Mouse (Mus musculus): ENCODE measurements at regions not wholly inside any gene's neighbourhood (a gene's known extent, or its start where the extent isn't known, plus 50 kb on each side); places are given as distances from the start of the nearest gene placed in this dataset.
A peak's percentile ranks its signal among the peaks of the same experiment; 100 is the strongest.

DNA sequence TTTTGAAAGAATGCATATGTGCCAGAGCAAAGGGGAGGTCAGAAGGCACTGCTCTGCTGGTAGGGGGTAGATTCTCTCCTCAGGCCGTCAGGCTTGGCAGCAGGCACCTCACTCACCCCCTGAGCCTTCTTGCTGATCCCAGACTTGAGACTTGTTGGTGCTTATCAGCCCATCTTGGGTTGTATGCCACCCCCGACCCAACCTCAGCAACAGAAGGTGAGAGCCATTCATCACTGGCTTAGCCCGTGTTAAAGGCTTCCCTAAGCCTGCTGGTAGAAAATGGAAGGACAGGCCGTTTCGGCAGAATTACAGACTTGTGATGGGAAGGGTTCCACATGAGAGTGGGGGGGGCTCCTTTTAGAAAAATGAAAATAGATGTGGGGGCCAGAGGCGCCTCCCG, 187.3 kb upstream of the Rpl38 start:
- Histone ChIP-seq H3K27me3 (peaks cover 13% of the 10 kb centered on the region), H3K4me2 (replicated peaks) (no peak overlapping the region), H3K9me3 (replicated peaks) (no peaks in the 10 kb centered on the region), H3K27ac (no peak overlapping the region), H3K4me3 (no peak overlapping the region), H3K9ac (no peak overlapping the region), H3K4me1 (peaks cover 22% of the 10 kb centered on the region), H3K36me3 (no peaks in the 10 kb centered on the region)
- WGBS = 72% methylated on average over 7 of the region's 7 CpGs
- no peak for ATAC-seq (ENCODE audit: low FRiP score)

DNA sequence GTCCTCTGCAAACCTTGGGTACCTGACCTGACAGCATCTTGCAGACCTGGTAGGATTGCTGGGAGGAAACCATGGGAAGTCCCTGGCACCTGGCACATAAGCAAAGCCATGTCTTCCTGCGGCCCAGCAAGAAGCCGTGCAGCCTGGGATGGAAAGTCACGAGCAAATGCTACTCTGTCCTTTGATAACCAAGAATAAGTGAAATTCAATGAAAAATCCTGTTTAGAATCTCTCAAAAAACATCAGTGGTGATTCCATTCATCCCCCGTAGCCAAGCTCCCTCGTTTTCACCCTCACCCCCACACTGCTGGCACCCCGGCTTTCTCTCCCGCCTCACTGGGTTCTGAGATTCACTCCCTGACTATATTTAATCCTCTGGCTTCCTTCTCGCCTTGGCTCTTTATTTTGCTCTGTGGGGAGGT, 188.2 kb upstream of the Rpl38 start:
- peaks cover 26% of the 10 kb centered on the region for H3K4me1 ChIP-seq
- no peak for ATAC-seq (ENCODE audit: low FRiP score)
- 80% methylated on average over 8 of the region's 8 CpGs for WGBS

GRCm38 (mm10) chr11:114478736-114479135, 189.6 kb upstream of the Rpl38 start:
- no peak overlapping the region for H3K4me3 ChIP-seq
- H3K9me3 ChIP-seq (replicated peaks) = no peaks in the 10 kb centered on the region
- H3K9ac ChIP-seq = no peak overlapping the region
- H3K4me2 ChIP-seq (replicated peaks) = peak overlapping the region; percentile 24
- H3K27ac ChIP-seq = no peak overlapping the region
- WGBS = 20% methylated on average over 7 of the region's 7 CpGs
- no peaks in the 10 kb centered on the region for H3K36me3 ChIP-seq
- H3K27me3 ChIP-seq = peaks cover 19% of the 10 kb centered on the region
- H3K4me1 ChIP-seq = peaks cover 15% of the 10 kb centered on the region
- ATAC-seq (ENCODE audit: low FRiP score) = no peak

More for the DNA sequence above, 188.2 kb upstream of the Rpl38 start:
- peaks cover 13% of the 10 kb centered on the region for H3K27me3 ChIP-seq
- no peak overlapping the region for H3K4me2 ChIP-seq (replicated peaks)
- H3K4me3 ChIP-seq = no peak overlapping the region
- no peak overlapping the region for H3K27ac ChIP-seq
- H3K36me3 ChIP-seq = no peaks in the 10 kb centered on the region
- no peak overlapping the region for H3K9ac ChIP-seq
- H3K9me3 ChIP-seq (replicated peaks) = no peaks in the 10 kb centered on the region

GRCm38 (mm10) chr11:114477365-114477764, 191.0 kb upstream of the Rpl38 start:
- Histone ChIP-seq H3K9me3 (replicated peaks) (no peaks in the 10 kb centered on the region), H3K9ac (no peak overlapping the region), H3K4me2 (replicated peaks) (no peak overlapping the region), H3K36me3 (no peaks in the 10 kb centered on the region), H3K27me3 (peaks cover 17% of the 10 kb centered on the region), H3K4me3 (no peak overlapping the region), H3K4me1 (peaks cover 27% of the 10 kb centered on the region), H3K27ac (no peak overlapping the region)
- WGBS = 71% methylated on average over 3 of the region's 3 CpGs
- no peak for ATAC-seq (ENCODE audit: low FRiP score)

DNA sequence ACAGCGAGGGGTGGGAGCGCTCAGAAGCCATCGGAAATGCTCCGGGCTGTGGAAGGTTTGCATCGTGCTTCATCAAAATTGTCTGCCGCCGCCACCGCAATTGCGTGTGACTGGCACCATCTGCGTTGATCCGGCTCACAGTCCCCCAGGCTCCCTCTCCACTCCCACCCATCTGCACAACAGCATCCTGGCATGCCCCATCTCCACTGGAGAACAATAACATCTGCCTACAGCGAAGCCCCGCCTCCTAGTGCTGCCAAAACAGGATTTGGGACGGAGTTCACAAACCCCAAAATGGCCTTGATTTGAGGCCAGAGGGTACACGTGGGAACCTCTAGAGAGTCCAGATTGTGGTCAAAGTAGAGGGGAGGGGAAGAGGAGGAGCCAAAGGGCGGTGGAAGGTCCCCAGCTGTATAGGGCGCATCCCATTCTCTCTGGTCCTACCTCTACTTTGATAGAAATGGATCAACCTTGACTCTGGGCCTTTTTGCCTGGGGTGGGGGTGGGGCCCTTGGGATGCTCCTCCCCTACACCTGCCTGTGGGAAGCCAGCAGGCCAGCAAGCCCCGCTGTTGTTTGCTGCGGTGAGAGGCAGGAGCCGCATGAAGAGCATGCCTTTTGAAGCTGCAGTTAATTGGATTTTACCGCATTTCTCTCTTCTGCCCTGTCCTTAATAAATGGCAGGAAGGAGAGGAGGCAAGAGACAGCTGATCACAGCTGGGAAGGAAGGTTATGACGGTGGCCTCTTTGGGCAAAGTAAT, 195.6 kb upstream of the Rpl38 start:
- peak; percentile 63 for ATAC-seq (ENCODE audit: low FRiP score)
- no peak overlapping the region for H3K4me3 ChIP-seq
- peak overlapping the region; percentile 69 for H3K27ac ChIP-seq
- peaks cover 17% of the 10 kb centered on the region; the same call in 1 of the 2 replicates for H3K27me3 ChIP-seq
- no peak overlapping the region for H3K9ac ChIP-seq
- no peaks in the 10 kb centered on the region for H3K9me3 ChIP-seq (replicated peaks)
- WGBS = 10% methylated on average over 22 of the region's 22 CpGs
- H3K4me1 ChIP-seq = peaks cover 35% of the 10 kb centered on the region
- no peaks in the 10 kb centered on the region for H3K36me3 ChIP-seq
- H3K4me2 ChIP-seq (replicated peaks) = peak overlapping the region; percentile 7; the same call in 1 of the 2 replicates

DNA sequence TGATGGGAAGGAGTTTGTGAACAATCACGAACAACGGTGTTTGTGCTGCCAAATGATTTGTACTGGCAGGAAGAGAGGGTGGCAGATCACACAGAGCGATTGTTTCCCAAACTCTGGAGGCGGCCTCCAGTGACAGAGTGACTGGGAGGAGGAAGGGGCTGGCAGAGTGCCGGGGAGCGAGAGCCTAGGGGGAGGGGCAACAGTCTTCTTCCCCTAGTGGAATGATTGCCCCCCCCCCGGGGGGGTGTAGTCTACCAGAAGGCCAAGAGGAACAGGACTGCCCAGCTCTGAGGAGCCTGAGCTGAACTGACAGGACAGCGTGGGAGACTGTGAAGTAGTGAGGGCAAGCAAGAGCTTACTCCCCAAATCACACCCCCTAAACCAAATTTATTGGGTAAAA, 199.9 kb upstream of the Rpl38 start:
- no peak overlapping the region for H3K9ac ChIP-seq
- H3K4me3 ChIP-seq = 0 out of 2 replicates have a peak overlapping the region, but pooled peaks have one; percentile 1
- peak overlapping the region; percentile 30; the same call in 1 of the 2 replicates for H3K4me2 ChIP-seq (replicated peaks)
- H3K27ac ChIP-seq = peak overlapping the region; percentile 55
- 4% methylated on average over 8 of the region's 8 CpGs for WGBS
- H3K9me3 ChIP-seq (replicated peaks) = no peaks in the 10 kb centered on the region
- H3K36me3 ChIP-seq = no peaks in the 10 kb centered on the region
- ATAC-seq (ENCODE audit: low FRiP score) = peak; percentile 62
- H3K4me1 ChIP-seq = peaks cover 44% of the 10 kb centered on the region
- H3K27me3 ChIP-seq = peaks cover 16% of the 10 kb centered on the region; the same call in 1 of the 2 replicates

DNA sequence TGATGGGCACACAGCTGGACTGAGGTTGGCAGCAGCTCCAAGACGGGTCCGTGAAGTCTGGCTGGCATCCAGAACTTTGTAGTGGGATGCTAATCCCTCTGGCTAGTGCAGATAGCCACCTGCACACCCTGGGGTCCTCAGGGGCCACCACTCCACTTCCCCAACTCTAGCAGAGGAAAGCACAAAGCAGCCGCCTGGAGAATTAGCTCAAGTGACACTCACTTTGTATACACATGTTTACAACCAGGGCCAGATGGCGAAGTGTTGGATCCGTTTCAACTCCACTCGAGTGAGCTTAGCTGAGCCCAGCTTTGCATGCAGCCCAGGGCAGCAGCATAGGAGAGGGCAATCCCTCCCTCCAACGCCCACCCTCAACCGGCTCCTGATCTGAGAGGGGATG, 200.5 kb upstream of the Rpl38 start:
- H3K4me1 ChIP-seq = peaks cover 38% of the 10 kb centered on the region
- peak overlapping the region; percentile 78 for H3K27ac ChIP-seq

DNA sequence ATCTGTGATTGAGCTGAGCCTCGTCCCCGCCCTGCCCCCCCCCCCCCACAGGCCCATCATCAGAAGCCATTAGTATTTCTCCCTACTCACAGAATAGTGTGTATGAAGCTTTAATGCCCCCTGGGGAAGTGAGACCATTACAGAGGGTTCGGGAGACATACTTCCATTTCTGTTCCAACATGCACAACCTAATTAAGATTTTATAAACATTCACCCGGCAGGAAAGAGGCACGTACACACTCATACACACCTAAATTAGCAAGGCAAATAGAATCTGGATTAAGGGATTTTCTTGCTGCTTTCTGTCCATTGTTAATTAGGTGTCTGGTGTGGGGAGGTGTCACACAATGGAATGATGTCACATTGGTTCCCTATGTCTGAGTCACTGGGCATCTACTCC, 202.8 kb upstream of the Rpl38 start:
- H3K27me3 ChIP-seq = peaks cover 9% of the 10 kb centered on the region; the same call in 1 of the 2 replicates

More for the DNA sequence above, 200.5 kb upstream of the Rpl38 start:
- WGBS = 9% methylated on average over 8 of the region's 8 CpGs
- Histone ChIP-seq H3K9ac (no peak overlapping the region), H3K9me3 (replicated peaks) (no peaks in the 10 kb centered on the region), H3K4me3 (no peak overlapping the region), H3K4me2 (replicated peaks) (peak overlapping the region; percentile 7), H3K27me3 (peaks cover 16% of the 10 kb centered on the region; the same call in 1 of the 2 replicates), H3K36me3 (no peaks in the 10 kb centered on the region)
- peak; percentile 73 for ATAC-seq (ENCODE audit: low FRiP score)

GRCm38 (mm10) chr11:114462755-114463374, 205.5 kb upstream of the Rpl38 start:
- peaks cover 5% of the 10 kb centered on the region; the same call in 1 of the 2 replicates for H3K27me3 ChIP-seq
- H3K27ac ChIP-seq = no peak overlapping the region
- no peak overlapping the region for H3K4me2 ChIP-seq (replicated peaks)
- no peak overlapping the region for H3K9ac ChIP-seq
- no peaks in the 10 kb centered on the region for H3K36me3 ChIP-seq
- ATAC-seq (ENCODE audit: low FRiP score) = no peak
- 30% methylated on average over 6 of the region's 6 CpGs for WGBS
- H3K9me3 ChIP-seq (replicated peaks) = no peaks in the 10 kb centered on the region
- peaks cover 19% of the 10 kb centered on the region for H3K4me1 ChIP-seq
- no peak overlapping the region for H3K4me3 ChIP-seq

More for the DNA sequence above, 202.8 kb upstream of the Rpl38 start:
- Histone ChIP-seq H3K9me3 (replicated peaks) (no peaks in the 10 kb centered on the region), H3K27ac (0 out of 2 replicates have a peak overlapping the region, but pooled peaks have one; percentile 60), H3K36me3 (no peaks in the 10 kb centered on the region), H3K9ac (no peak overlapping the region), H3K4me3 (no peak overlapping the region), H3K4me1 (peaks cover 28% of the 10 kb centered on the region), H3K4me2 (replicated peaks) (no peak overlapping the region)
- WGBS = 58% methylated on average over 5 of the region's 5 CpGs
- no peak for ATAC-seq (ENCODE audit: low FRiP score)

GRCm38 (mm10) chr11:114454876-114455330, 213.4 kb upstream of the Rpl38 start:
- 67% methylated on average over 12 of the region's 12 CpGs for WGBS
- Histone ChIP-seq H3K9ac (no peak overlapping the region), H3K36me3 (no peaks in the 10 kb centered on the region), H3K4me2 (replicated peaks) (no peak overlapping the region), H3K4me3 (no peak overlapping the region), H3K27me3 (peaks cover 2% of the 10 kb centered on the region; the same call in 1 of the 2 replicates), H3K9me3 (replicated peaks) (no peaks in the 10 kb centered on the region), H3K4me1 (peaks cover 8% of the 10 kb centered on the region; the same call in 1 of the 2 replicates), H3K27ac (no peak overlapping the region)
- no peak for ATAC-seq (ENCODE audit: low FRiP score)

DNA sequence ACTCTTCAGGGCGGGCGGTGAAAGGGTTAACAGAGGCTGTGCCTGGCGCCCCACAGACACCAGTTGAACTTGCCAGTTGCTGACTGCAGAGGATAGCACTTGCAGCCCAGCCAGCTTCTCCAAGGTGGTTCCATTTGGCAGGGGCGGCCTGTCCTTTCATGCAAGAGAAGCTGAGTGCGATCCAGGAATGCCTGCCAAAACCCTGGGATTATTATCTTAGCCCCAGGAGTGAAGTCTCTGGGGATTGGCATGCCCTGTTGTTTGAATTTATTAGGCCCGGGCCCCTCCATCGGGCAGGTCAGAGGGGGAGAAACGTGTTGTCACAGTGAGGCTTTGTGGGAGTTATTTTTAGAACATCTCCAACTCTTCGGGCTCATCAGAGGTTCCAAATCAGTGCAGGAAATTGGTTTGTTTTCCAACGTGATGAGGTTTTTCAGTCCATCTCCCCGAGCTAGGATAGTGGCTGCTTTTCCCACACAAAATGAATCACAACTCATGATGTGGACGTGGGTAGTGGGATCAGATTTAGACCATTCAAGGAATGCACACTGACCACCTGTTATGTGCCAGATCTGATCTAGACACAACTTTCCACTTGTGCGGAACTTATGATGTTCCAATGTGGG, 219.4 kb upstream of the Rpl38 start:
- H3K27ac ChIP-seq = no peak overlapping the region
- H3K4me1 ChIP-seq = peaks cover 36% of the 10 kb centered on the region
- no peaks in the 10 kb centered on the region for H3K36me3 ChIP-seq
- 46% methylated on average over 13 of the region's 13 CpGs for WGBS
- H3K4me2 ChIP-seq (replicated peaks) = no peak overlapping the region
- H3K27me3 ChIP-seq = peaks cover 2% of the 10 kb centered on the region
- H3K9ac ChIP-seq = no peak overlapping the region
- H3K4me3 ChIP-seq = no peak overlapping the region
- ATAC-seq (ENCODE audit: low FRiP score) = no peak
- no peaks in the 10 kb centered on the region for H3K9me3 ChIP-seq (replicated peaks)

DNA sequence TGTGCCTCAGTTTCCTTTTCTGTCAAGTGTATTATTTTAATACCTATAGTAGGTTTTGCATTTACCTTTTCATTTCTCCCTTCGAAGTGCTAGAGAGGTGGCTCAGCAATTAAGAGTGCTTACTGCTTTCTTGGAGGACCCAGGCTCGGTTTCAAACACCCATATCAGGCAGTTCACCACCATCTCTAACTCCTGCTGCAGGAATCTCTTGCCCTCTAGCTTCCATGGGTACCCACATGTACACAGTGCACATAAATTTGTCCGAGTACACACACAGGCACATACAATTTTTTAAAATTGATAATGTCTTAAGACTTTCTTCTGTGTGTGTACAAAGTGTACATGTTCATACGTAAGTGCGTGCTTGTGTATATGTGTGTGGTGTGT, 220.9 kb upstream of the Rpl38 start:
- no peak overlapping the region for H3K27ac ChIP-seq
- WGBS = 84% methylated on average over 5 of the region's 5 CpGs

More for the DNA sequence above, 220.9 kb upstream of the Rpl38 start:
- H3K27me3 ChIP-seq = peaks cover 4% of the 10 kb centered on the region
- H3K9ac ChIP-seq = no peak overlapping the region
- H3K4me3 ChIP-seq = no peak overlapping the region
- peaks cover 36% of the 10 kb centered on the region for H3K4me1 ChIP-seq
- H3K4me2 ChIP-seq (replicated peaks) = peak overlapping the region; percentile 51; the same call in 1 of the 2 replicates
- no peaks in the 10 kb centered on the region for H3K9me3 ChIP-seq (replicated peaks)
- no peaks in the 10 kb centered on the region for H3K36me3 ChIP-seq
- ATAC-seq (ENCODE audit: low FRiP score) = no peak
